Mouse (Mus musculus) cerebellum, postnatal 10 days (tissue): ENCODE data around the gene Cyp4f39.

Source experiments
- DNase-seq, 2 experiments: peaks; one replicate each; pipeline ENCODE4 v3.0.0; 2021; ENCODE audit warnings: mixed read lengths in 2 of 2

Gene Cyp4f39

GRCm38 (mm10) chr17:32452482-32452881 lies at the start of gene Cyp4f39:
Cyp4f39 (plus strand) TSS chr17:32452723.
- peak; percentile 23 to 33 for DNase-seq

GRCm38 (mm10) chr17:32402779-32403157 lies 49.8 kb upstream of the Cyp4f39 start:
- no peak for DNase-seq

- no peak for DNase-seq
Measured at GRCm38 (mm10) chr17:32403417-32403816, 49.1 kb upstream of the Cyp4f39 start, which contains the start of gene Rasal3. Rasal3 (minus strand) TSS chr17:32403583.

GRCm38 (mm10) chr17:32411898-32412297 lies 40.6 kb upstream of the Cyp4f39 start:
- no peak for DNase-seq

- no peak for DNase-seq
Measured at GRCm38 (mm10) chr17:32415417-32416020, 37.0 kb upstream of the Cyp4f39 start.

GRCm38 (mm10) chr17:32416771-32417170 lies 35.8 kb upstream of the Cyp4f39 start:
- DNase-seq = no peak

GRCm38 (mm10) chr17:32419989-32420388 lies 32.5 kb upstream of the Cyp4f39 start:
- no peak for DNase-seq

- no peak for DNase-seq
Measured at GRCm38 (mm10) chr17:32420781-32421180, 31.7 kb upstream of the Cyp4f39 start.

- no peak for DNase-seq
Measured at GRCm38 (mm10) chr17:32424034-32424433, 28.5 kb upstream of the Cyp4f39 start, which contains the start of gene Pglyrp2. Pglyrp2 (minus strand) TSS chr17:32424167.

GRCm38 (mm10) chr17:32426610-32427009 lies 25.9 kb upstream of the Cyp4f39 start:
- DNase-seq = no peak

GRCm38 (mm10) chr17:32431972-32432371 lies 20.6 kb upstream of the Cyp4f39 start:
- peak in 1 of 2 experiments; percentile 23 for DNase-seq

GRCm38 (mm10) chr17:32434324-32434723 lies 18.2 kb upstream of the Cyp4f39 start:
- DNase-seq = no peak

- DNase-seq = no peak
Measured at GRCm38 (mm10) chr17:32435151-32435550, 17.4 kb upstream of the Cyp4f39 start.

- no peak for DNase-seq
Measured at GRCm38 (mm10) chr17:32437106-32437505, 15.4 kb upstream of the Cyp4f39 start.

GRCm38 (mm10) chr17:32443245-32443644 lies 9.3 kb upstream of the Cyp4f39 start:
- no peak for DNase-seq

- peak; percentile 20 for DNase-seq
Measured at GRCm38 (mm10) chr17:32445016-32445415, 7.5 kb upstream of the Cyp4f39 start.

- no peak for DNase-seq
Measured at GRCm38 (mm10) chr17:32447195-32447594, 5.3 kb upstream of the Cyp4f39 start.

GRCm38 (mm10) chr17:32449042-32449441 lies 3.5 kb upstream of the Cyp4f39 start:
- DNase-seq = no peak

GRCm38 (mm10) chr17:32450844-32451537 lies 1.5 kb upstream of the Cyp4f39 start:
- no peak for DNase-seq

GRCm38 (mm10) chr17:32454188-32454587 lies 1.7 kb downstream of the Cyp4f39 start:
- DNase-seq = no peak

GRCm38 (mm10) chr17:32454997-32455396 lies 2.5 kb downstream of the Cyp4f39 start:
- DNase-seq = no peak

GRCm38 (mm10) chr17:32468494-32468893 lies 16.0 kb downstream of the Cyp4f39 start:
- DNase-seq = no peak

GRCm38 (mm10) chr17:32470795-32471194 lies 18.3 kb downstream of the Cyp4f39 start:
- DNase-seq = no peak

GRCm38 (mm10) chr17:32472176-32472575 lies 19.7 kb downstream of the Cyp4f39 start:
- DNase-seq = peak; percentile 27 to 44
